Comparison of ENCODE assay signal across 24 mouse cellular contexts in the genomic region with DNA sequence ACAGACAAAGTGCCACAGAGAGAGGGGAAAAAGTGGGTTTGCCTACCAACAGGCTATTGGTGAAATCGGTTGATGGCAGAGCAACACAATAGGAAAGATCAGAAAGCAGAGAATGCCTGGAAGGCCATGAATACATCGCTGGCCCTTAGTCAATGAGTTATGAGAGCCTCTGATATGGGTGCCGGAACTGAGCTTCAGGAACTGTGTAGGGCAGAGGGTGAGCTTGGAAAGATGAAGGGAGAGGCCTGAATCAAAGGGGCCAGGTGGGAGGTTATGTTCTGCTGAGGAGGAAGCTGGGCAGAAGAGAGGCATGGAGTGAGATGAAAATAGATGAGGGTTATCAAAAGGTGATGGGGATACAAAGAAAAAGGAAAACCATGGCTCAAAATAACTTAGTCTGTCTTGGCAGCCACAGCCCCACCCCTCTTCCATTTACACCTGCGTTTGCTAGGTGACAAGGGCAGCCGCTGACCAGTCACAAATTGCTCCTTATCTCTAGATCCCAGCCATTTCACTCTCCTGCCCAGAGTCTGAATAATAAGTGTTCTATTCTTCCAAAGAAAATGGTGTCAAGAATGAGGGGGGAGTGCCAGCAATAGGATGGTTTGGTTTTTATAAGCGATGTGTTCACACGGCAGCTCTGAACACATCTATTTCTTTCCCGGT.
"Had no signal": no experiment of that assay in that cellular context is flagged by ENCODE, and none has a peak within 500 bp of the region (broad histone marks: within the 10 kb centered on the region; RNA-seq: fewer than 3 reads in every experiment).

No protein-coding gene starts in this region.

- H3K36me3 ChIP-seq: heart, embryonic 10.5 days; heart, embryonic 12.5 days; hindbrain, embryonic 10.5 days; hindbrain, embryonic 12.5 days; intestine, embryonic 15.5 days; limb, embryonic 10.5 days; limb, embryonic 12.5 days had no signal

- H3K4me3 ChIP-seq: gastrocnemius, adult 2 months; heart, embryonic 10.5 days; heart, embryonic 12.5 days; hindbrain, embryonic 10.5 days; hindbrain, embryonic 12.5 days; intestine, embryonic 15.5 days; layer of hippocampus, adult 2 months; left cerebral cortex, adult 2 months; limb, embryonic 10.5 days; limb, embryonic 12.5 days had no signal

- H3K27ac ChIP-seq: gastrocnemius, adult 2 months; heart, embryonic 10.5 days; hindbrain, embryonic 10.5 days; hindbrain, embryonic 12.5 days; hindbrain, embryonic 14.5 days; intestine, embryonic 15.5 days; layer of hippocampus, adult 2 months; left cerebral cortex, adult 2 months; limb, embryonic 10.5 days; limb, embryonic 12.5 days had no signal

- H3K27me3 ChIP-seq: heart, embryonic 12.5 days; hindbrain, embryonic 12.5 days; intestine, embryonic 15.5 days; limb, embryonic 12.5 days had no signal

- DNase-seq: gastrocnemius, adult 2 months; gastrocnemius, postnatal 10 days; gastrocnemius, postnatal 25 days; heart, postnatal 10 days; heart, postnatal 4 days; kidney, adult 18-20 months; kidney, adult 8-10 months; kidney, postnatal 10 days; kidney, postnatal 25 days; kidney, postnatal 4 days; liver had no signal

- H3K4me2 ChIP-seq: heart, embryonic 12.5 days; hindbrain, embryonic 12.5 days; hindbrain, embryonic 14.5 days; intestine, embryonic 15.5 days; limb, embryonic 12.5 days had no signal

- H3K4me1 ChIP-seq: intestine, embryonic 15.5 days had no signal

- H3K9me3 ChIP-seq: heart, embryonic 10.5 days; heart, embryonic 12.5 days; hindbrain, embryonic 10.5 days; hindbrain, embryonic 12.5 days; intestine, embryonic 15.5 days; limb, embryonic 10.5 days had no signal

- ATAC-seq: hindbrain, embryonic 16.5 days; inflammation-experienced regulatory T-cells, adult 6 months; intestine, embryonic 15.5 days; intestine, postnatal 0 days had no signal

- H3K9ac ChIP-seq: heart, embryonic 12.5 days; hindbrain, embryonic 12.5 days; hindbrain, embryonic 14.5 days; intestine, embryonic 15.5 days; limb, embryonic 12.5 days had no signal
